Mouse (Mus musculus): ENCODE data around the gene Kif26a.

DNA sequence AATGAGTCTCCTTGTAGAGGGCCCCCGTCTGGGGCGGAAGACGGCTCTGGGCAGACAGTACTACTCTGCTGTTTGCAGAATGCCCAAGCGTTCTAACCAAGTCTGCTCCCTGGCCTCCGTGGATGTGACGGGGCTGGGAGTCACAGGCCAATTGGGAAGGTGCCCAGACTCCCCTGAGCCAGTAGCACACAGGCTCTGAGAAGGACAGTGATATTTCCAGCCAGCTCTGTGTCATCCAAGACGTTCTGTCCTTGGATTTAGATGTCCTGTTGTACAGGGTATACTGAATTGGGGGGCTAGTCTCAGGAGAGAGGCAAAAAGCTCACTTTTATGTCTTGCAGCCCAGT is 36.6 kb downstream of the Kif26a start:
- TF ChIP-seq EP300 (IDR thresholded peaks at IDR 0.05; ENCODE audit: low read depth): no peak
- TF ChIP-seq CTCF (IDR thresholded peaks at IDR 0.05; ENCODE audit: low read depth): no peak

All from liver, embryonic 14.5 days (tissue).